Mouse (Mus musculus): Measurements from ENCODE around the gene Cd300lf.

DNA sequence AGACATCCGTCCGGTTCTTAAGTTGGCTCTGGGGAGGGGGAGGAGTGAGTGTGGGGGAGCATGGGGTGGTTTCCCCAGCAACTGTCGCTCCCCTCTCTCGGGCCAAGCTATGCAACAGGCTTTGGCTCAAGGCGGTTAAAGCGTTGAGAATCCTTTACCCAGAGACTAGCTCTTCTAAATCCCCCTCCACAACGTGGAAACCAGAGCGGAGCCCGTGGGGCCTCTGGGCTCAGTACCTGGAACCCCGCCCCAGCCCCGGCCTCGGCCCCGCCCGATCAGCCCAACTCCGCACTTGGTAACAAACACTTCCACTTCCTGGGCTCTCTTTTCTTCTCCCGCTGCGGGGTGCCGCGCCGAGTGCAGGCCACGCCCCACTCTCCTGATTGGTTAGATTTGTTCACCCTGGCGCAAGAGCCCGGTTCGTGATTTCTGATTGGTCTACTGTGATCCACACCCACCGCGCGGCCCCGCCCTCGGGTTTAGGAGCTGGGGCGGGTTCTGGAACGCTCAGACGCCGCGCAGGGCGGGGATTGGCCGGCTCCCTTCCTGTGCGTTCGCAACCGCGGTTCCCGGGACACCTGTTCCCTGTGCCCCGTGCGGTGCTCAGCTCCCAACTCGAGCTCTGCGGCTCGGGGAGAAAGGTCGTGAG lies 29.2 kb upstream of the Cd300lf start, which contains the start of gene Slc9a3r1:
- peak; percentile 80; the same call in 1 of the 2 replicates for TF ChIP-seq POLR2A (IDR thresholded peaks at IDR 0.05; ENCODE audit: borderline replicate concordance, extremely low read depth, insufficient read depth, insufficient read length, poor library complexity, severe bottlenecking)
- TF ChIP-seq CTCF (IDR thresholded peaks at IDR 0.05; ENCODE audit: borderline replicate concordance, extremely low read depth, insufficient read depth, insufficient read length), result no peak

Data from brain, embryonic 14.5 days (tissue).